Mouse (Mus musculus) liver, embryonic 13.5 days (tissue): ENCODE results near the gene Dhtkd1. TPM values are rescaled to one million over a fixed set of nuclear protein-coding genes. Genes with fewer than 3 reads are reported as not detected.

ENCODE experiments used
- ATAC-seq: fragments of 200-750 bp; cut with Nextera tagmentation; 2 replicates; pipeline ENCODE4 v1.8.0; 2017; ENCODE audit warnings: low read depth, mild to moderate bottlenecking, moderate number of reproducible peaks, moderate library complexity
- DNase-seq: peaks from one replicate; pipeline ENCODE4 v3.0.0; 2022
- H3K27ac ChIP-seq: fragments of 300-500 bp; sonication (generic); 2 replicates; pipeline ENCODE4 v1.5.1; 2015; ENCODE audit warnings: moderate library complexity, mild to moderate bottlenecking, inconsistent platforms
- H3K27me3 ChIP-seq: fragments of 300-500 bp; sonication (generic); 2 replicates; pipeline ENCODE4 v1.6.1; 2015; ENCODE audit warnings: mild to moderate bottlenecking, inconsistent platforms
- H3K36me3 ChIP-seq: fragments of 300-500 bp; sonication (generic); 2 replicates; pipeline ENCODE4 v1.6.1; 2015; ENCODE audit warnings: mild to moderate bottlenecking, inconsistent platforms
- H3K4me1 ChIP-seq: fragments of 300-500 bp; sonication (generic); replicated peaks from 2 replicates; pipeline ENCODE4 v1.6.1; 2015; ENCODE audit warnings: inconsistent platforms
- H3K4me2 ChIP-seq: fragments of 300-500 bp; sonication (generic); 2 replicates; pipeline ENCODE4 v1.6.1; 2015; ENCODE audit warnings: inconsistent platforms, mild to moderate bottlenecking, moderate library complexity
- H3K4me3 ChIP-seq: fragments of 300-500 bp; sonication (generic); replicated peaks from 2 replicates; pipeline ENCODE4 v1.5.1; 2015; ENCODE audit warnings: mild to moderate bottlenecking, inconsistent platforms
- H3K9ac ChIP-seq: fragments of 300-500 bp; sonication (generic); 2 replicates; pipeline ENCODE4 v1.6.1; 2015; ENCODE audit warnings: mild to moderate bottlenecking, inconsistent platforms
- H3K9me3 ChIP-seq: fragments of 300-500 bp; sonication (generic); replicated peaks from 2 replicates; pipeline ENCODE4 v1.6.1; 2016; ENCODE audit warnings: inconsistent platforms
- WGBS: fragments of 180-500 bp; shearing (Covaris S2); methylation state at CpG from one replicate; pipeline ENCODE4 v1.1.7; 2015; ENCODE audit not compliant: insufficient replicate concordance; 5-methylcytosine and 5-hydroxymethylcytosine counted together
- polyA plus RNA-seq: library from polyadenylated mRNA; unstranded; fragments of >200 nt; fragmentation: Nextera tagmentation; extraction: Ambion mirVana; gene quantifications from 2 replicates; pipeline ENCODE4 v1.2.1, GENCODE M21; 2015

Dhtkd1 gene
- polyA plus RNA-seq, 1 experiment from 2014 or later = 1.4 TPM

DNA sequence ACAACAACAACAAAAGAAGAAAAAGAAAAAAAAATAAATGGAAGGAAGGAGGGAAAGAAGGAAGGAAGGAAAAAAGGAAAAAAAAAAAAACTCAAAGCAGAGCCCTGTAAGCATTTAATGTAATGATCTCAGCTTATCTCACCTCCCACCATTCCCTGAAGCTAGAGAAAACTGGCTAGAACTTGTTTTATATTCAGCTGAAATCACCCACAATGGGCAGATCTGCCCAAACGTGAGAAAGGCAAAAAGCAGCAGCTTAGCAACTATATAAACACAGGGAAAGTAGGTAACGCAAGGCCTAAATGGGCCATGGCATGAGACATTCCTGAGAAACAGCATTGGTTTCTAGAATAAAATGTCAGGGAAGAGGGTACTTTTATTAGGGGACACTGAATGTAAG, 53.2 kb downstream of the Dhtkd1 start:
- Histone ChIP-seq H3K36me3 (peaks cover 49% of the 10 kb centered on the region), H3K4me3 (no peak overlapping the region), H3K9me3 (no peaks in the 10 kb centered on the region), H3K27ac (no peak overlapping the region), H3K4me1 (peaks cover 41% of the 10 kb centered on the region), H3K27me3 (no peaks in the 10 kb centered on the region), H3K9ac (no peak overlapping the region), H3K4me2 (no peak overlapping the region)
- WGBS = 64% methylated on average over 2 of the region's 2 CpGs
- DNase-seq (no peak), ATAC-seq (no peak)

DNA sequence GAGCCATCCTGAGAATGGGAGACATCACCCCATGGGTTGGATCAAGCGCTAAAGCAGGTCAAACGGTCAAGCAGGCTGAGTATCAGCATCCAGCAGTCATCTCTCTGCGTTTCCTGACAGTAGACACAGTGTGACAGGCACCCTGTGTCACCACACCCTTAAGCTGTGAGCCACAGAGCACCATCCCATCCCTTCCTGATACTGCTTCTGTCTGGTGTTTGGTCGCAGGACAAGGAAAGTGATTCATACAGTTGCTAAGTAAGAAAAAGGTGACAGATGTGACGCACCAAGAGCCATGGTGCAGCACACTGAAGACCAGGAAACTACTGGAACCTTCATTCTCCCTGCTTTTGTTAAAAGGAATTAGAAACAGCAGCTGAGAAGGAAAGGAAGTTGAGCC, 53.7 kb downstream of the Dhtkd1 start:
- ATAC-seq = no peak
- no peak overlapping the region for H3K4me2 ChIP-seq
- H3K4me3 ChIP-seq = no peak overlapping the region
- no peak overlapping the region for H3K27ac ChIP-seq
- no peaks in the 10 kb centered on the region for H3K27me3 ChIP-seq
- no peak for DNase-seq
- H3K9ac ChIP-seq = no peak overlapping the region
- H3K9me3 ChIP-seq = no peaks in the 10 kb centered on the region
- peaks cover 37% of the 10 kb centered on the region for H3K4me1 ChIP-seq
- 54% methylated on average over 5 of the region's 5 CpGs for WGBS
- peaks cover 51% of the 10 kb centered on the region for H3K36me3 ChIP-seq

DNA sequence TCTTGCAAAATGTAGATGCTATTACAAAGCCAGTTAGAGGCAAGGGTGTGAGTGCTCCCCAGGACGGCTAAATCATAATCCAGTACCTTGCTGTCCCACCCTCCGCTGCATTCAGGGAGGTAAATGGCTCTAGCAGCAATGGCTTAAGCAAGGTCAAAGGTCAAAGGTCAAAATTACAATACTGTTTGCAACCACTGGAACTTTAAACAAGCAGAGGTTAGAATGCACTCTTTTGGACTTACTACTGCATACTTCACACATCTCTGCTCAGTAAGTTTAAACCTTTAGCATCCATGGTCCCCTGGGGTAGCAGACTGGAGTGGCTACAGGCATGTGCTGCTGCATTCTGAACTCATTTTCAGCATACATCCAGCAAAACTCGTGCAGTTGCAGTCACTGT, 65.1 kb downstream of the Dhtkd1 start:
- peaks cover 5% of the 10 kb centered on the region; the same call in 1 of the 2 replicates for H3K4me1 ChIP-seq
- no peak overlapping the region for H3K9ac ChIP-seq
- DNase-seq = no peak
- H3K4me2 ChIP-seq = no peak overlapping the region
- no peak; the same call in 1 of the 2 replicates for ATAC-seq
- H3K4me3 ChIP-seq = no peak overlapping the region
- peaks cover 80% of the 10 kb centered on the region for H3K36me3 ChIP-seq
- 64% methylated on average over 3 of the region's 3 CpGs for WGBS
- no peaks in the 10 kb centered on the region for H3K9me3 ChIP-seq
- no peaks in the 10 kb centered on the region for H3K27me3 ChIP-seq
- no peak overlapping the region for H3K27ac ChIP-seq

DNA sequence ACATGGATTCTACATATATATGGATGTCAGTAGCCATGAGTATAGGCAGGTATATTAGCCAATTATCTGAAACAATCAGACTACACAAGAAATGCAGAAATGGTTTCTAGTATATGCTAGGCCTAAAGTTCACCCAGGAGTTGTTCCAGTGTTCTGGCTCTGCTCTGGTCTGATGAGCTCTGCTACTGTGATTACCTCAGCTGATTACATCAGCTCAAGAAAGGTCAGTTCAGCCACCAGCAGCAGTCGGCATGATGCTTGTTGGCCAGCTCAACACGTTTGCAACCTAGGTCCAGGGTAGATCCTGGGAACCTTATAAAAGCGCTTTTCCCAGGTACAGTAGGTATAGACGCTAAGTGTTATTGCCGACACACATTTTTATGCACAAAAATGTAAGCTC, 72.8 kb downstream of the Dhtkd1 start:
- ATAC-seq (no peak), DNase-seq (no peak)
- H3K36me3 ChIP-seq = peaks cover 78% of the 10 kb centered on the region
- no peak overlapping the region for H3K4me3 ChIP-seq
- H3K27me3 ChIP-seq = no peaks in the 10 kb centered on the region
- H3K9ac ChIP-seq = no peak overlapping the region
- H3K4me1 ChIP-seq = no peaks in the 10 kb centered on the region
- WGBS = 81% methylated on average over 5 of the region's 5 CpGs
- no peak overlapping the region for H3K27ac ChIP-seq
- H3K4me2 ChIP-seq = no peak overlapping the region
- no peaks in the 10 kb centered on the region for H3K9me3 ChIP-seq

DNA sequence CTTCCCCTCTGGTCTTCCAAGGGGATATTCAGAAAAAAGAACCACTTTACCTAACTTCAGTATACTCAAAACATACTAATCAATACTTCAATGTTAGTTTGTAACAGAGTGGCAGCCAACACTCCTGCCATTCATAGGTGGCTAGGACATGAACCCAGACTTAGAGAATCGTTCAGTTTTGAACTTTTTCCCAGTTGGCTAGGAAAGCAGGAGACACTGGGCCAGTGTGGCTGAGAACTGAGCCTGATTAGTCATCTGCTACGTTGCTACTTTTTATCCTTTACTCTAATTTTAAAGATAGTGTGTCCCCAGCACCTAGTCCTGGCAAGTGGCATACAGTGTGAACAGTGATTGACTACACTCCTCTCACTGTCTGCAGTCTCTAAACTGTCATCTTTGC, 74.9 kb downstream of the Dhtkd1 start:
- WGBS = 69% methylated on average over 2 of the region's 2 CpGs
- Histone ChIP-seq H3K9ac (no peak overlapping the region), H3K4me1 (no peaks in the 10 kb centered on the region), H3K27me3 (no peaks in the 10 kb centered on the region), H3K36me3 (peaks cover 74% of the 10 kb centered on the region), H3K27ac (no peak overlapping the region), H3K4me3 (no peak overlapping the region), H3K9me3 (no peaks in the 10 kb centered on the region), H3K4me2 (no peak overlapping the region)
- ATAC-seq = no peak
- DNase-seq = no peak

DNA sequence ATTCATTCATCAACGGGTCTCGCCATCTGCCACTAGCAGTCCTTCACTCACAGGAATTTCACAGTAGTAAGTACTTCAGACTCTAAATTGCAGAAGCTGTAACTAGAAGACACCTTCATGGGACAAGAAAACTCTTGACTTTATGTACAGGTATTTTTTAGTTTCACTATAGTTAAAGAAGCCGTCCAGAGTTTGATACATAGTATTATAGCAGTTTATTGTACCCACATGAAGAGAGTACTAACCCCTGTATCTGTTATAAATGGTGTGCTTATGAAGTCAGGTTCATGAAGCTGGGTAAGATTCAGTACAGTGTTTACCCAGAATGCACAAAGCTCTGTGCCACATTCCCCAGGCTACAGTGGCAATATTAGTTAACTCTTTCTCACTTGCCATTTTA, 79.8 kb downstream of the Dhtkd1 start, which contains the start of gene Gm13199:
TSS of gene Gm13199 (minus strand) at position 101 of the 400 bp plus-strand sequence.
- no peak within 1 kb of the TSS for H3K4me2 ChIP-seq
- WGBS = 93% methylated on average over 3 of the region's 3 CpGs
- H3K4me3 ChIP-seq = no peak within 1 kb of the TSS
- no peak for ATAC-seq
- H3K9ac ChIP-seq = no peak within 1 kb of the TSS
- no peak for DNase-seq
- H3K9me3 ChIP-seq = no peaks in the 10 kb centered on the region
- H3K27me3 ChIP-seq = no peaks in the 10 kb centered on the region
- H3K27ac ChIP-seq = no peak within 1 kb of the TSS
- H3K36me3 ChIP-seq = peaks cover 75% of the 10 kb centered on the region
- H3K4me1 ChIP-seq = no peaks in the 10 kb centered on the region

DNA sequence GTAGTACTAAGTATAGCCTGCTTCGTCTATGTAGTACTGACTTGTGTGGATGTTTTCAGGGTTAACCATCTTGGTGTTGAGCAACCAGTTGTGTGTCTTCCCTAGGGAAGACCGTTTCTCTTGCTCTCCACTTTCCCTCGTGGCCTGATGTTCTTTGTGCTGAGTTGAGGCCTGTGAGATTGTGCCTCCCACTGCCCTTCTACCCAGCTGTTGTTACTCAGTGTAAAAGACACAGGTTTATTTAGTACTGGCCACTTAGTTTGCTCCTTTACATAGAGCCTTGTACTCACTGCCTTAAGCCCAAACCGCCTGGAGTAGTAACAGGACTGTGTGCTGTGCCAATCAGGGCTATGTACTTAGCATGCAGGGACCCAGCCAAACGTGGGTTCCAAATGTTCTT, 90.7 kb downstream of the Dhtkd1 start:
- H3K9me3 ChIP-seq = no peaks in the 10 kb centered on the region
- no peak for DNase-seq
- no peak for ATAC-seq
- no peak overlapping the region for H3K27ac ChIP-seq
- H3K36me3 ChIP-seq = peaks cover 52% of the 10 kb centered on the region
- WGBS = 63% methylated on average over 5 of the region's 5 CpGs
- no peak overlapping the region for H3K4me3 ChIP-seq
- H3K4me1 ChIP-seq = peaks cover 41% of the 10 kb centered on the region
- H3K4me2 ChIP-seq = no peak overlapping the region
- no peaks in the 10 kb centered on the region for H3K27me3 ChIP-seq
- no peak overlapping the region for H3K9ac ChIP-seq

DNA sequence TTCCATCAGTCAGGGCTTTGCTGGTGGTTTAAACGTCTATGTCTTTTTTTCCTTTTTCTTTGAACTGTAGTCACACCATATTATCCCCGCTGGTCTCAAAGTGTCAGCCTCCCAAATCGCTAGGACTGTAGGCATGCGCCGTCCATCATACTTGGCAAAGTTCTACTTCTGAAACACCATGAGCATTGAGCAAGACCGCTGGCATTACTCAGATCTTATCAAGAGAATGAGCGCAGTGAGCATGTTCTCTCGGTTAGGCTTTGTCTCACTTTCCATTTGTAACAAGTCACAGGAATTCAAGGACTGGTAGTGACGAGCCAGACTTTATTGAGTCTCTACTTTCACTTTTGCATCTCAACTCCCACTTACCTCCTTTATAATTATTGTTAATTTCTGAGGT, 91.5 kb downstream of the Dhtkd1 start:
- ATAC-seq (no peak), DNase-seq (no peak)
- Histone ChIP-seq H3K9me3 (no peaks in the 10 kb centered on the region), H3K9ac (no peak overlapping the region), H3K4me2 (no peak overlapping the region), H3K4me3 (no peak overlapping the region), H3K27ac (no peak overlapping the region), H3K36me3 (peaks cover 49% of the 10 kb centered on the region), H3K27me3 (no peaks in the 10 kb centered on the region), H3K4me1 (peaks cover 48% of the 10 kb centered on the region)
- 78% methylated on average over 9 of the region's 9 CpGs for WGBS

Other genes starting within 250 kb of the Dhtkd1 start
- 0.82 and 0.90 TPM in 2 replicates for gene Camk1d, start 228.3 kb downstream of the Dhtkd1 start, polyA plus RNA-seq
- gene Nudt5, start 97.8 kb downstream of the Dhtkd1 start, polyA plus RNA-seq = 70.1 and 84.3 TPM in 2 replicates
- 170 and 213 TPM in 2 replicates for gene Cdc123, start 97.6 kb downstream of the Dhtkd1 start, polyA plus RNA-seq
- gene Gm13199, start 79.9 kb downstream of the Dhtkd1 start, polyA plus RNA-seq = 0.36 and 0.87 TPM in 2 replicates
- gene Sec61a2, start 47.4 kb downstream of the Dhtkd1 start, polyA plus RNA-seq = 14.3 and 17.4 TPM in 2 replicates
- gene Upf2, start 8.7 kb upstream of the Dhtkd1 start, polyA plus RNA-seq = 4.5 and 5.8 TPM in 2 replicates
- gene Proser2, start 187.4 kb upstream of the Dhtkd1 start, polyA plus RNA-seq = 4.5 and 5.2 TPM in 2 replicates